Mouse (Mus musculus): ENCODE measurements around the gene Dab1. TPM values are rescaled to one million over a fixed set of nuclear protein-coding genes. Genes with fewer than 3 reads are reported as not detected.

The Dab1 gene
- polyA plus RNA-seq, 1 experiment from 2014 or later = 69.6 TPM

GRCm38 (mm10) chr4:104071296-104071695 lies 452.1 kb downstream of the Dab1 start:
- Histone ChIP-seq H3K4me1 (replicated peaks) (peaks cover 12% of the 10 kb centered on the region), H3K27ac (no peak overlapping the region), H3K9ac (no peak overlapping the region), H3K36me3 (no peaks in the 10 kb centered on the region), H3K4me3 (no peak overlapping the region), H3K9me3 (no peaks in the 10 kb centered on the region), H3K27me3 (no peaks in the 10 kb centered on the region), H3K4me2 (no peak overlapping the region)
- 61% methylated on average over 10 of the region's 10 CpGs for WGBS
- no peak for ATAC-seq (ENCODE audit: low FRiP score)

DNA sequence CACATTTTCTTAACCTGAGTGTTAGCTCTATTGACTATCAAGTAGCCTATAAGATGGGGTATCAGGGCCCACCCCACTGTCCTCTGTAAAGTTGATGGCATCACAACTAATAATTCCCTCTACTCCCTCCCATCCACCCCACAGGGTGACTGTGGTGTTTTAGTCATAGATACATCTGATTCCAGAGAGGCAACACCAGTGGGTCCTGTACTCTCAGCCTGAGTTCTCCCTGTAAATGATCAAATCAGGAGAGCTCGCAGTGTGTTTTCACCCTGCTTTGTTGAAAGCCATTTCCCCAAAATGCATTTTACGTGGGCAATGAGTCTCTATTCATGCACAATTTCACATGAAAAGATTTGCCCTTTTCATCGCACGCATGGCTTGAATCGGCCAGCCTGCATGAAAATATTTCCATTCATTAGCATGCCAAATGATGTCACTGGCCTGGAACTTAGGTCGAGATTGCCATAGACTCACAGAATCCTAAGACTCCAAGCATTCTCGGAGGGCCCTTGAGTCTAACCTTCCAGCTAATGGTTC lies 454.8 kb downstream of the Dab1 start:
- H3K9ac ChIP-seq = no peak overlapping the region
- ATAC-seq (ENCODE audit: low FRiP score) = no peak

DNA sequence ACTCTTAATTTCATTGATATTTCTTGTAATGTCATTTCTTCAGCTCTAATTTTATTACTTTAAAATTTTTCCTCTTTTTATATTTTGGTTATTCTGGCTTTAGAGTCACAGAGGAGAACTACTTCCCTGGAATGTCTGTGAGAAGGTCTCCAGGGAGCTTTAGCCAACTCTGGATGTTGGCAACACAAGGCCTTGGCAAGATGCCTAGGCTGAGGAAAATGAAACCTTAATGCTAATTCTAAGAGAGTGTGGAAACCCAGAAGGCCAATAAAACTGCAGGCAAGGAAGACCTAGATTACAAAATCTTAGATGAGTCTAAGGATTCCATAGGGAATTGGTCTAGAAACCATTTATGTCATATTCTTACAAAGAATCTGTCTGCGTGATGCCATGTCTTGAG lies 458.6 kb downstream of the Dab1 start:
- H3K4me3 ChIP-seq = no peak overlapping the region
- H3K4me1 ChIP-seq (replicated peaks) = peaks cover 8% of the 10 kb centered on the region
- H3K4me2 ChIP-seq = no peak overlapping the region
- no peak overlapping the region for H3K9ac ChIP-seq
- H3K9me3 ChIP-seq = no peaks in the 10 kb centered on the region
- ATAC-seq (ENCODE audit: low FRiP score) = no peak
- WGBS = 81% methylated on average over 1 of the region's 1 CpGs
- no peaks in the 10 kb centered on the region for H3K36me3 ChIP-seq
- no peak overlapping the region for H3K27ac ChIP-seq
- no peaks in the 10 kb centered on the region for H3K27me3 ChIP-seq

More for the DNA sequence above, 454.8 kb downstream of the Dab1 start:
- Histone ChIP-seq H3K4me3 (no peak overlapping the region), H3K36me3 (no peaks in the 10 kb centered on the region), H3K4me1 (replicated peaks) (peaks cover 8% of the 10 kb centered on the region), H3K4me2 (no peak overlapping the region), H3K27me3 (no peaks in the 10 kb centered on the region), H3K9me3 (no peaks in the 10 kb centered on the region), H3K27ac (no peak overlapping the region)
- 21% methylated on average over 7 of the region's 7 CpGs for WGBS

DNA sequence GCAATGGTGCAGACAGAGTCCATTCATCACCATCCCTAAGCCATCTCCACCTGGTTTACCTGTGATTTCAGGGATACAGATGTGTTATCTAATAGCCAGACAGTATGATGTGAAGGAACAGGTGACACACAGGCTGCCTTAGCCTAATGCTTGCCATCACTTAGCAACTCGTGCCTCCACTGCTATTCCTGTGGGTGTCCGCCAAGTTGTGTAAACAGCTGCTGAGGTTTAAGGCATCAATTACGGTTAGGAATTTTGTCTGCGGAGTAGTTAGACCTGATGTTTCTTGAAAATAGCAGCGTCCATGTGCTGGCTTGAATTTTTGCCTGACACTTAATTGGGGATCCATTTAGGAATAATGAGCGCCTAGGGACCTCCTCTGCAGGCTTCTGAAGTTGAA lies 487.1 kb downstream of the Dab1 start:
- no peak overlapping the region for H3K27ac ChIP-seq
- H3K4me1 ChIP-seq (replicated peaks) = no peaks in the 10 kb centered on the region
- no peaks in the 10 kb centered on the region for H3K27me3 ChIP-seq
- no peak overlapping the region for H3K4me2 ChIP-seq
- H3K9ac ChIP-seq = no peak overlapping the region
- H3K36me3 ChIP-seq = no peaks in the 10 kb centered on the region
- WGBS = 63% methylated on average over 6 of the region's 6 CpGs
- ATAC-seq (ENCODE audit: low FRiP score) = no peak
- no peaks in the 10 kb centered on the region for H3K9me3 ChIP-seq
- H3K4me3 ChIP-seq = no peak overlapping the region

GRCm38 (mm10) chr4:104111614-104112013 lies 492.5 kb downstream of the Dab1 start:
- H3K27ac ChIP-seq = no peak overlapping the region
- no peaks in the 10 kb centered on the region for H3K27me3 ChIP-seq
- ATAC-seq (ENCODE audit: low FRiP score) = no peak
- no peak overlapping the region for H3K4me2 ChIP-seq
- H3K4me1 ChIP-seq (replicated peaks) = peaks cover 9% of the 10 kb centered on the region
- no peaks in the 10 kb centered on the region for H3K36me3 ChIP-seq
- H3K9me3 ChIP-seq = no peaks in the 10 kb centered on the region
- H3K4me3 ChIP-seq = no peak overlapping the region
- H3K9ac ChIP-seq = no peak overlapping the region

DNA sequence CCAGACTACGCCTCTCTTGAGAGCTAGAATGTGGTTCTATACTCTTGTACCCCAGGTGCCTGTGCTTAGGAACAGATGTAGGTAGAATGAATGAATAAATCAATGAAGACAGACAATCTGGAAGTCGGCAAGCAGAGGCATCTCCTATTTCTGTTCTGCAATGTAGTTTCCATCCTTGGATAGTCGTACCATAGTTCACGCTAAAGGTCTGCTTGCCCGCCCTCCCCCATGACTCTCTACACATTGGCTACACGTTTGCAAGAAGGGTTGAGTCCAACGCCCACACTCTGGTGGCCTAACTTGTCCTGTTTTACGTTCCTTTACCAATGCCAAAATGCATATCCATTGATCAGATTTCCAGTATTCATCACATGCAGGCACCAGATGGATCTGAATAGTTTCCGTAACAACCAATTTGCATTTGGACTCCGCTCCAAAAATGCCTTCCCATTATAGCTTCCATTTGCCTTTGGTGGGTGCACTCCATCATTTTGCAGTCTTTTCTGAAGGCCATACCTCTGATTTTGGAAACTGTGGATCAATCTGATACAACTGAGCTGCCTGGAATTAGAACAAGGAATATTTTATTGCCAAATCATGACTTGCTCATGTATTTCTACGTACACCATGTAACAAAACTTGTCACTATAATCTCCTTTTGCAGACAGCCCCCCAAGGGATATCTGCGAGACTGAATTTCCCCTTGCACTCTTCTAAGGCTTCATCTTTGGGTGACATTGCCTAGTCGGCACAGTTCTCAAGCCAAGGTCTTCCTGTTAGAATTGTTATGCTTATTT lies 494.2 kb downstream of the Dab1 start:
- WGBS = 55% methylated on average over 13 of the region's 13 CpGs
- H3K4me2 ChIP-seq = no peak overlapping the region
- ATAC-seq (ENCODE audit: low FRiP score) = no peak
- no peak overlapping the region for H3K4me3 ChIP-seq
- 0 out of 2 replicates have a peak, but pooled peaks cover 6% of the 10 kb centered on the region for H3K9me3 ChIP-seq
- H3K27ac ChIP-seq = 0 out of 2 replicates have a peak overlapping the region, but pooled peaks have one; percentile 13
- H3K27me3 ChIP-seq = no peaks in the 10 kb centered on the region
- no peak overlapping the region for H3K9ac ChIP-seq
- peaks cover 9% of the 10 kb centered on the region for H3K4me1 ChIP-seq (replicated peaks)
- H3K36me3 ChIP-seq = no peaks in the 10 kb centered on the region

GRCm38 (mm10) chr4:104114006-104114361 lies 494.8 kb downstream of the Dab1 start:
- no peak for ATAC-seq (ENCODE audit: low FRiP score)
- H3K4me2 ChIP-seq = no peak overlapping the region
- H3K36me3 ChIP-seq = no peaks in the 10 kb centered on the region
- H3K4me3 ChIP-seq = no peak overlapping the region
- no peaks in the 10 kb centered on the region for H3K27me3 ChIP-seq
- no peak overlapping the region for H3K9ac ChIP-seq
- peaks cover 9% of the 10 kb centered on the region for H3K4me1 ChIP-seq (replicated peaks)
- H3K9me3 ChIP-seq = 0 out of 2 replicates have a peak, but pooled peaks cover 6% of the 10 kb centered on the region
- 65% methylated on average over 6 of the region's 6 CpGs for WGBS
- 0 out of 2 replicates have a peak overlapping the region, but pooled peaks have one; percentile 13 for H3K27ac ChIP-seq

DNA sequence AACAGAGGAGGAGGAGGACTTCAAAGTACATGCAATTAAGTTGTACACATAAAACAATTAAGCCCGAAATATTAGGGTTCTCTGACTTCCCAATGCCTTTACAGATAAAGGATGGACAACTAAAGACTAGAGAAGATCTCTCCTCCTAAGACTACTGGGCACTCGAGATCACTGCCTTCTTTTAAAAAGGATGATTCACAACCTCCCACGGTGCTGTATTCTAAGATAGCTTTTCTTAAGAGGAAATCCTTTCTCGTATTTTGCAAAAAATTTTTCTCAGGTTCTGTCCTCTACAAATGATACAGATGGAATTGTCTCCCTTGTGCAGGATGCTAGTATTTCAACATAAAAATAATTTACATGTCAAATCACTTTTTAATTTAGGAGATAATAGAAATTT lies 500.9 kb downstream of the Dab1 start:
- 81% methylated on average over 4 of the region's 4 CpGs for WGBS
- Histone ChIP-seq H3K4me3 (no peak overlapping the region), H3K36me3 (no peaks in the 10 kb centered on the region), H3K27me3 (no peaks in the 10 kb centered on the region), H3K4me2 (no peak overlapping the region), H3K27ac (no peak overlapping the region), H3K9ac (no peak overlapping the region), H3K9me3 (0 out of 2 replicates have a peak, but pooled peaks cover 6% of the 10 kb centered on the region), H3K4me1 (replicated peaks) (no peaks in the 10 kb centered on the region)
- ATAC-seq (ENCODE audit: low FRiP score) = no peak

GRCm38 (mm10) chr4:104121959-104122358 lies 502.8 kb downstream of the Dab1 start:
- Histone ChIP-seq H3K9ac (no peak overlapping the region), H3K36me3 (no peaks in the 10 kb centered on the region), H3K27ac (no peak overlapping the region), H3K4me3 (no peak overlapping the region), H3K27me3 (no peaks in the 10 kb centered on the region), H3K9me3 (0 out of 2 replicates have a peak, but pooled peaks cover 3% of the 10 kb centered on the region), H3K4me2 (no peak overlapping the region), H3K4me1 (replicated peaks) (no peaks in the 10 kb centered on the region)
- ATAC-seq (ENCODE audit: low FRiP score) = no peak
- WGBS = 90% methylated on average over 5 of the region's 5 CpGs

GRCm38 (mm10) chr4:104122364-104122763 lies 503.2 kb downstream of the Dab1 start:
- Histone ChIP-seq H3K27ac (no peak overlapping the region), H3K9me3 (no peaks in the 10 kb centered on the region), H3K4me2 (no peak overlapping the region), H3K9ac (no peak overlapping the region), H3K4me3 (no peak overlapping the region), H3K36me3 (no peaks in the 10 kb centered on the region), H3K27me3 (no peaks in the 10 kb centered on the region), H3K4me1 (replicated peaks) (no peaks in the 10 kb centered on the region)
- 72% methylated on average over 1 of the region's 1 CpGs for WGBS
- no peak for ATAC-seq (ENCODE audit: low FRiP score)

- Histone ChIP-seq H3K27ac (no peak overlapping the region), H3K4me1 (replicated peaks) (no peaks in the 10 kb centered on the region), H3K4me2 (no peak overlapping the region), H3K27me3 (no peaks in the 10 kb centered on the region), H3K9ac (no peak overlapping the region), H3K4me3 (no peak overlapping the region), H3K9me3 (no peaks in the 10 kb centered on the region), H3K36me3 (no peaks in the 10 kb centered on the region)
- no peak for ATAC-seq (ENCODE audit: low FRiP score)
These were observed 534.5 kb downstream of the Dab1 start for GRCm38 (mm10) chr4:104153637-104154036.

GRCm38 (mm10) chr4:104178067-104178466 lies 558.9 kb downstream of the Dab1 start:
- H3K27ac ChIP-seq = no peak overlapping the region
- ATAC-seq (ENCODE audit: low FRiP score) = no peak
- WGBS = 71% methylated on average over 3 of the region's 3 CpGs
- H3K4me3 ChIP-seq = no peak overlapping the region
- no peaks in the 10 kb centered on the region for H3K36me3 ChIP-seq
- H3K27me3 ChIP-seq = no peaks in the 10 kb centered on the region
- no peak overlapping the region for H3K4me2 ChIP-seq
- H3K4me1 ChIP-seq (replicated peaks) = no peaks in the 10 kb centered on the region
- no peak overlapping the region for H3K9ac ChIP-seq
- no peaks in the 10 kb centered on the region for H3K9me3 ChIP-seq

DNA sequence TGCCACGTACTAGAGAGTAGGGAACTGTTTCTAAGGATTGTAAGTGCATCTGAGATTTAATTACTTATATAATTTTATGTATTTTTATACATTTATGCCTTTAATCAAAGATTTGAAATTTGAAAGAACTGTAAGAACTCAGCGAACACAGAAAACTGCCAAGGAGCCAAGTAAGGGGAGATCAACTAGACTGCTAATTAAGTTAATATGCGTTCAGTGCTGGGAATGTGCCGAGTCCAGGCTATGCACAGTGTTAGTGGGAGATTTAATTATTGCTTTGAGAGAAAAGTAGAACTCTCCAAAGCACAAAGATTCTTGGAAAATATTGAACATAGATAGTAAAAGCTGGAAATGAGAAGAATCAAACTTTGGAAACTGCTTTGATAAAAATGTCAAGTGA lies 567.2 kb downstream of the Dab1 start:
- Histone ChIP-seq H3K4me3 (no peak overlapping the region), H3K27me3 (no peaks in the 10 kb centered on the region), H3K4me2 (no peak overlapping the region), H3K27ac (no peak overlapping the region), H3K9ac (no peak overlapping the region), H3K36me3 (no peaks in the 10 kb centered on the region), H3K4me1 (replicated peaks) (no peaks in the 10 kb centered on the region), H3K9me3 (no peaks in the 10 kb centered on the region)
- no peak for ATAC-seq (ENCODE audit: low FRiP score)
- WGBS = 80% methylated on average over 4 of the region's 4 CpGs
